Mouse (Mus musculus) heart, embryonic 12.5 days (tissue): ENCODE measurements around the gene Pus10. TPM values are rescaled to one million over a fixed set of nuclear protein-coding genes. Genes with fewer than 3 reads are reported as not detected.

ENCODE experiments used
- ATAC-seq: fragments of 200-750 bp; cut with Nextera tagmentation; 2 replicates; pipeline ENCODE4 v1.8.0; 2017; ENCODE audit warnings: moderate TSS enrichment, moderate library complexity; ENCODE audit not compliant: insufficient number of reproducible peaks, low FRiP score
- H3K27ac ChIP-seq: fragments of 300-500 bp; sonication (generic); 2 replicates; pipeline ENCODE4 v1.5.1; 2016; ENCODE audit warnings: mild to moderate bottlenecking, moderate library complexity; ENCODE audit not compliant: poor library complexity, severe bottlenecking
- H3K27me3 ChIP-seq: fragments of 300-500 bp; sonication (generic); replicated peaks from 2 replicates; pipeline ENCODE4 v1.6.1; 2016; ENCODE audit warnings: mild to moderate bottlenecking, moderate library complexity
- H3K36me3 ChIP-seq: fragments of 300-500 bp; sonication (generic); 2 replicates; pipeline ENCODE4 v1.6.1; 2016; ENCODE audit warnings: mild to moderate bottlenecking, moderate library complexity
- H3K4me1 ChIP-seq: fragments of 300-500 bp; sonication (generic); replicated peaks from 2 replicates; pipeline ENCODE4 v1.6.1; 2016; ENCODE audit warnings: mild to moderate bottlenecking
- H3K4me2 ChIP-seq: fragments of 300-500 bp; sonication (generic); 2 replicates; pipeline ENCODE4 v1.6.1; 2016; ENCODE audit warnings: mild to moderate bottlenecking, moderate library complexity
- H3K4me3 ChIP-seq: fragments of 300-500 bp; sonication (generic); 2 replicates; pipeline ENCODE4 v1.5.1; 2016; ENCODE audit warnings: mild to moderate bottlenecking
- H3K9ac ChIP-seq: fragments of 300-500 bp; sonication (generic); 2 replicates; pipeline ENCODE4 v1.6.1; 2016; ENCODE audit warnings: mild to moderate bottlenecking, moderate library complexity
- H3K9me3 ChIP-seq: fragments of 300-500 bp; sonication (generic); replicated peaks from 2 replicates; pipeline ENCODE4 v1.6.1; 2016; ENCODE audit warnings: mild to moderate bottlenecking, moderate library complexity
- WGBS: fragments of 180-500 bp; shearing (Covaris S2); methylation state at CpG from one replicate; pipeline ENCODE4 v1.1.7; 2016; 5-methylcytosine and 5-hydroxymethylcytosine counted together
- polyA plus RNA-seq: library from polyadenylated mRNA; unstranded; fragments of >200 nt; fragmentation: Nextera tagmentation; extraction: Ambion mirVana; gene quantifications from 2 replicates; pipeline ENCODE4 v1.2.1, GENCODE M21; 2016

Gene Pus10
- 18.0 and 18.5 TPM in 2 replicates for polyA plus RNA-seq

- WGBS, result under 1% methylated on average over 39 of the region's 40 CpGs
- Histone ChIP-seq H3K4me1 (peaks cover 12% of the 10 kb centered on the region; the same call in 1 of the 2 replicates), H3K36me3 (peaks cover 7% of the 10 kb centered on the region; the same call in 1 of the 2 replicates), H3K4me2 (peak within 1 kb of the TSS; percentile 79), H3K27me3 (no peaks in the 10 kb centered on the region), H3K4me3 (peak within 1 kb of the TSS; percentile 96), H3K27ac (peak within 1 kb of the TSS; percentile 94), H3K9me3 (no peaks in the 10 kb centered on the region), H3K9ac (peak within 1 kb of the TSS; percentile 96)
- ATAC-seq, result peak; percentile 72
Measured at GRCm38 (mm10) chr11:23665311-23665786, at the start of gene Pus10. Pus10 (plus strand) TSS chr11:23665674.

DNA sequence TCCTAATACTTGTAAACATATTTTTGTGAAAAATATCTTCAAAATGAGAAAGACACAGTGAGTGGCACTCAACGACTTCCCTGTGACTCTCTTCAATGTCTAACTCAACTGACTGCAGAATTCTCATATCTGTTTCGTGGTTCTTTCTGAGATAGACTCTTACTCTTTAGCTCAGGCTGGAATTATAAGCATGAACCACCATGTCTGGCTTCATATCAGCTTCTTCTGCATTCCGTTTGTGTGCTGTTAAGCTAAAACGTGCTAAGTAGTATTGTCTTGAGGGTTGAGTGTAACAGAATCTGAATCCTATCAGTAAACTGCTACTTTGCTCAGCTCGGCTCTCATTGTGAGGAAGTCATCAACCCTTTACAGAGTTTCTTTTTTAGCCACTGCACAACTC is 46.5 kb upstream of the Pus10 start:
- Histone ChIP-seq H3K4me1 (no peaks in the 10 kb centered on the region), H3K27me3 (no peaks in the 10 kb centered on the region), H3K36me3 (peaks cover 27% of the 10 kb centered on the region), H3K4me2 (no peak overlapping the region), H3K27ac (no peak overlapping the region), H3K9me3 (no peaks in the 10 kb centered on the region), H3K4me3 (no peak overlapping the region), H3K9ac (no peak overlapping the region)
- 49% methylated on average over 5 of the region's 5 CpGs for WGBS
- no peak for ATAC-seq

DNA sequence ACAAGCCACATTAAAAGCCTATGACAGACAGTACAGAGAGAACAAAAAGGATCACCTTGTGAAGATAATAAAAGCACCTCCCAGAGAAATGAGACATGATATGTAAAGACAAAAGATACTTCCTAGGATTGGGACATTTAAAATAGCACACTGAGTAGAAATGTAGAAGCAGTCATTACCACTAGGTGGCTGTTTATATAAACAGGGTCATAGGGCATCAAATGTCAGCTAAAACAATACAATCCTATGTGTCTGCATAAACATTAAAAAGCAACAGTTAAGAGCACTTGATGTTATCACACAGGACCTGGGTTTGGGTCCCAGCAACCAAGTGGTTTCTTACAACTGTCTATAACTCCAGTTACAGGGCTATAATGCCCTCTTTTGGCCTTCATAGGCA is 34.8 kb upstream of the Pus10 start:
- Histone ChIP-seq H3K36me3 (peaks cover 10% of the 10 kb centered on the region), H3K9ac (no peak overlapping the region), H3K27ac (no peak overlapping the region), H3K27me3 (no peaks in the 10 kb centered on the region), H3K4me2 (no peak overlapping the region), H3K4me1 (peaks cover 5% of the 10 kb centered on the region), H3K9me3 (no peaks in the 10 kb centered on the region), H3K4me3 (no peak overlapping the region)
- no peak for ATAC-seq

DNA sequence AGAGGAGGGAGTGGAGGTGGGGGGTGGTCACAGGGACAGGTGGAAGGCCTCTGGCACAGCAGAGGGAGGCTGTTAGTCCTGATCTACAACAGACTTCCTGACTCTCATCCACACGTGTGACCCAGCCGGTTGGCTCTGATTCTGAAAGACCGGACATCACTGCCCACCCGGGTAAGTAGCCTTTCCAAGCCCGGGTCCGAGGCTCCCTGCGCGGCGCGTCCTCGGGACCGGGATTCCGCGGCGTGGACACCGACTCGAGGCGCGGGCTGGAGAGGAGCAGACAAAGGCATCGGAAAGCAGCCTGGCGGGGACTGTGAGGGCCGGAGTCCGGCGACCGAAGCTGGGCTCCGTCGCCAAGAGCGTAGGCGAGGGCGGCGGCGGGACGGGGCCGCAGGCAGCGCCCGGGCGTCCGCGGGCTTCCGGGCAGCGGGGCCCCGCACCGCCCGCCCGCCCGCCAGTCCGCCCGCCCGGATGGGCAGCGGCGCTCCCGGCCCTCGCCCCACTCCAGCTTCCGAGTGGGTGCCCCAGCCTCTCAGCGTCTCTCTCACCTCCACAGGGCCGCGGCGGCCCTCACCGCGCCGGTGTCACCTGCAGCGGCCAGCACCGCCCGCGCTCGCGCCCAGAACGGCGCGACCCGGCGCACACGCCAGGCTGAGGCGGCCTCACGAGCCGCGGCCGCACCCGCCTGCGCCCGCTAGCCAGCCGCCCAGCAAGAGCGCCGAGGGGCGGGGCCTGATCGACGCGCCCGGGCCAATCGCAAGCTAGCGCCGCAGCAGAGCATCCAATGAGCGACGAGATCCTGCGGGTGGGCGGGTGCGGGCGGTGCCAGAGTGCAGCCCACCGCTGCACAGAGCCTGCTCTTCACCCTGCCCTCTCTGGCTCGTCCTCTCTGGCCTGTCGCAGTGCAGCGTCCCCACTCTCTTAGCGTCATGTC is 32.3 kb upstream of the Pus10 start, which contains the start of gene 0610010F05Rik:
Gene 0610010F05Rik (minus strand): TSS at position 695 of the 934 bp plus-strand sequence.
- WGBS, result under 1% methylated on average over 83 of the region's 103 CpGs
- no peaks in the 10 kb centered on the region for H3K9me3 ChIP-seq
- peak within 1 kb of the TSS; percentile 97 for H3K9ac ChIP-seq
- peak within 1 kb of the TSS; percentile 76 for H3K4me3 ChIP-seq
- ATAC-seq, result peak; percentile 100
- peaks cover 6% of the 10 kb centered on the region; the same call in 1 of the 2 replicates for H3K36me3 ChIP-seq
- peak within 1 kb of the TSS; percentile 65 for H3K4me2 ChIP-seq
- peak within 1 kb of the TSS; percentile 83 for H3K27ac ChIP-seq
- H3K27me3 ChIP-seq, result no peaks in the 10 kb centered on the region
- H3K4me1 ChIP-seq, result peaks cover 5% of the 10 kb centered on the region

DNA sequence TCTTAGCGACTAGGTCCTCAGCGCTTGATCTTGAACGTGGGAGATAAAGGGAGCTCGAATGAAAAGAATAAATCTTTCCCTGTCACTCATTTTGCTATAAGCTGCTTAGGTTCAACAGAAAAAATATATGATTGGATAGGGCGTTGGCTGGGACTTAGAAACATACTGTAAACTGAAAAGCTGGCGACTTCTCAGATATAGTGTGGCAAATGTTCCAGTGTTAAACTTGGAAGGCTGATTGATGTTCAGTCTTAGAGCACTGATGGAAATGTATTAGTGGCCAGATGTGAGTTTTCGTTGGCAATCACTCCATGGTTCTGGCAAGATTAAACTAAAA is 31.6 kb upstream of the Pus10 start:
- H3K36me3 ChIP-seq, result no peaks in the 10 kb centered on the region
- peak overlapping the region; percentile 15; the same call in 1 of the 2 replicates for H3K27ac ChIP-seq
- H3K9me3 ChIP-seq, result no peaks in the 10 kb centered on the region
- peak overlapping the region; percentile 65 for H3K4me2 ChIP-seq
- H3K4me1 ChIP-seq, result peaks cover 5% of the 10 kb centered on the region
- peak overlapping the region; percentile 76 for H3K4me3 ChIP-seq
- H3K9ac ChIP-seq, result peak overlapping the region; percentile 34; the same call in 1 of the 2 replicates
- ATAC-seq, result 0 out of 2 replicates have a peak, but pooled peaks have one; percentile 7
- 9% methylated on average over 7 of the region's 7 CpGs for WGBS
- H3K27me3 ChIP-seq, result no peaks in the 10 kb centered on the region

DNA sequence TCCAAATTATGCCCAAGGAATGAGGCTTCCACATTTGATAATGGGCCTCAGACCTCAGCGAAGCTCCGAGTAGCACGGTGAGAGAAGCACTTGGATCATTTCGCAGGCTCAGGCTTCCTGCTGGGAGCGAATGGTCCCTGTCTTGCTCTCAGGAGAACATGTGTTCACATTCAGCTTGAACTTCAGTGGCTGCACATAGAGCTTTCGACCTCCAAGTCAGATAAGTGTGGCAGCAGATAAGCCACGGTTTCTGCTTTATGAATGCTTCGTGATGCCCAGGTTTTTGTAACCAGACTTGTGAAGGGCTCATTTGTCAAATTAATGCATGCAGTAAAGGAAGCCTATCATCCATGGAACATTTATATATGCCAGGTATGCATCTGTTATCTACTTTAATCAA is 30.9 kb upstream of the Pus10 start:
- no peak overlapping the region for H3K4me3 ChIP-seq
- peak overlapping the region; percentile 12; the same call in 1 of the 2 replicates for H3K4me2 ChIP-seq
- WGBS, result 46% methylated on average over 8 of the region's 8 CpGs
- H3K9ac ChIP-seq, result peak overlapping the region; percentile 17; the same call in 1 of the 2 replicates
- peaks cover 5% of the 10 kb centered on the region for H3K4me1 ChIP-seq
- H3K36me3 ChIP-seq, result peaks cover 5% of the 10 kb centered on the region
- no peak overlapping the region for H3K27ac ChIP-seq
- no peaks in the 10 kb centered on the region for H3K9me3 ChIP-seq
- no peak for ATAC-seq
- H3K27me3 ChIP-seq, result no peaks in the 10 kb centered on the region

DNA sequence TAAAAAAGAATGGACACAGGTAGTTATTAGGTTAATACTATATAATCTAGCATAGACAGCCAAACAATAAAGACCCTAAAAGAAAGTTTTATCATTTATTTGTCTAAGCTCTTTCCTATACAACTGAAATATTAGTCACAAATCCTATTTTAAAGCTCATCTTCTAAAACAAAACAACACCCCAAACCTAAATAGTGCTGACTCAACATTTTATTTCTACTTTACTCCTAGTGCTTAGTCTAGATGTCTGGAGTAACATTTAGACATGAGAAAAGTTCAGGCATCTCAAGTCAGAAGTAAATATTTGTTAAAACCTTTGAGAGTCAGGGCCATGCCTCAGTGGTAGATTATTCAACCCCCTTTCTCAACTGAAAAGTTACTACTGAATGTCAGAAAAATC is 18.0 kb upstream of the Pus10 start:
- Histone ChIP-seq H3K27ac (no peak overlapping the region), H3K4me1 (no peaks in the 10 kb centered on the region), H3K36me3 (peaks cover 49% of the 10 kb centered on the region), H3K9me3 (no peaks in the 10 kb centered on the region), H3K27me3 (no peaks in the 10 kb centered on the region), H3K4me2 (no peak overlapping the region), H3K4me3 (no peak overlapping the region), H3K9ac (no peak overlapping the region)
- ATAC-seq, result no peak

DNA sequence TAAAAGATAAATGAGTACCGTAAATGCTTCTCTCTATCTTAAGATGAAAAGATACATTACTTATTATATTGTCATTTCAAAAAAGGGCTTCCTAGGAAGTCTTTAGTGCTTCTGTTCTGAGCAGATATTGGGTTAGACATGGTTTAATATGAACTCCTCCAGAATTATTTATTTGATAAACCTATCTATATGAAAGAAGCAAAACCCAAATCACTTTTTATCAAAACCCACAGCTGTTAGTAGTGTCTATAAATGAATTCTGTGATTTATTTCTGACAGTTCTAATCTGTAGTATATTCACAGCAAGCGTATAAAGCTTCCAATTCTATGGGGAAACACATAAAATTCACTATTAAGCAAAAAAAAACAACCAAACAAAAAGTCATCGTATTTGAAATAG is 17.6 kb upstream of the Pus10 start:
- Histone ChIP-seq H3K36me3 (peaks cover 48% of the 10 kb centered on the region), H3K4me1 (no peaks in the 10 kb centered on the region), H3K4me2 (no peak overlapping the region), H3K27ac (no peak overlapping the region), H3K4me3 (no peak overlapping the region), H3K9ac (no peak overlapping the region), H3K9me3 (no peaks in the 10 kb centered on the region), H3K27me3 (no peaks in the 10 kb centered on the region)
- 93% methylated on average over 3 of the region's 3 CpGs for WGBS
- no peak for ATAC-seq

- Histone ChIP-seq H3K4me2 (no peak overlapping the region), H3K4me1 (no peaks in the 10 kb centered on the region), H3K27me3 (no peaks in the 10 kb centered on the region), H3K36me3 (peaks cover 30% of the 10 kb centered on the region), H3K9me3 (no peaks in the 10 kb centered on the region), H3K9ac (no peak overlapping the region), H3K27ac (no peak overlapping the region), H3K4me3 (no peak overlapping the region)
- no peak for ATAC-seq
- WGBS, result 76% methylated on average over 3 of the region's 3 CpGs
Measured at GRCm38 (mm10) chr11:23653666-23654065, 11.8 kb upstream of the Pus10 start.

GRCm38 (mm10) chr11:23657791-23658190 is 7.7 kb upstream of the Pus10 start:
- Histone ChIP-seq H3K4me1 (0 out of 2 replicates have a peak, but pooled peaks cover 4% of the 10 kb centered on the region), H3K4me3 (no peak overlapping the region), H3K9ac (no peak overlapping the region), H3K4me2 (no peak overlapping the region), H3K27me3 (no peaks in the 10 kb centered on the region), H3K9me3 (no peaks in the 10 kb centered on the region), H3K36me3 (peaks cover 5% of the 10 kb centered on the region; the same call in 1 of the 2 replicates), H3K27ac (no peak overlapping the region)
- ATAC-seq, result no peak
- 71% methylated on average over 2 of the region's 2 CpGs for WGBS

DNA sequence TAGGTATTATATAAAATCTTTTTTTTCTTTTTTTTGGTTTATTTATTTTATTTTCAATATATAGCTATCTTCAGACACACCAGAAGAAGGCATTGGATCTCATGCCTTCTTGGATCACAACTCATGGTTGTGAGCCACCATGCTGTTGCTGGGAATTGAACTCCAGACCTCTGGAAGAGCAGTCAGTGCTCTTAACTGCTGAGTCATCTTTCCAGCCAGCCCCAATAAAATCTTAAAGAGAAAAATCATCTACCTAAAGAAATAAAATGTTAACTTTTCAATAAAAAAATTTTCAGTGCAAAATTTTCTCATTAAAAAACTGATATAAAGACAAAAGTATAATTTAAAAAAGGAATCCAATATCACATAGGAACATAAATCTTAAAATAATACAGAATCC is 1.2 kb upstream of the Pus10 start:
- ATAC-seq, result no peak
- Histone ChIP-seq H3K9me3 (no peaks in the 10 kb centered on the region), H3K36me3 (peaks cover 7% of the 10 kb centered on the region; the same call in 1 of the 2 replicates), H3K4me1 (peaks cover 12% of the 10 kb centered on the region; the same call in 1 of the 2 replicates), H3K4me3 (no peak overlapping the region), H3K27me3 (no peaks in the 10 kb centered on the region), H3K27ac (no peak overlapping the region), H3K4me2 (no peak overlapping the region), H3K9ac (no peak overlapping the region)
